Mouse (Mus musculus) frontal cortex, postnatal 10 days (tissue): Measurements from ENCODE around the gene Sinhcaf.
"Not testable (repeated sequence)": the region's sequence is repeated elsewhere in the genome, so short reads cannot be mapped to it uniquely, and the experiment has no call there.

Experiments used
- DNase-seq, 2 experiments: peaks; one replicate each; pipeline ENCODE4 v3.0.0; 2022; ENCODE audit warnings: low spot score in 2 of 2, mixed read lengths in 1 of 2

The Sinhcaf gene

DNA sequence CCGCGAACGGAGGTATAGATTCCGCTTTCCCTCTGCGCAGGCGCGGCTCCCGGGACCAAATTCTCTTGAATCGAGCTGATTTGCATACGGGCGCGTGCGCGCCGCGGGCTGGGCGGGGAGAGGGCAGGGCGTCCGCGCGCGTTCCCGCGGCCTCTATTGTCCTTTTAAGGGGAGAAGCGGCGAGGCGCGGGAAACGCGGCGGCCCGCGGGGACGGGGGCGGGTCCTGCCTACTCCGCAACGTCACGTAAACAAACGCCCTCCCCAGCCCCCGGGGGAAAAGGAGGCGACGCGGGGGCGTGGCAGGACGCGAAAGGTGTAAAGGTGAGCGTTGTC, at the start of gene Sinhcaf:
Gene Sinhcaf (minus strand): TSS at position 59 of the 334 bp plus-strand sequence.
- peak; percentile 88 to 92 for DNase-seq

GRCm38 (mm10) chr6:148994327-148994999, 48.2 kb upstream of the Sinhcaf start:
- DNase-seq: no peak

DNA sequence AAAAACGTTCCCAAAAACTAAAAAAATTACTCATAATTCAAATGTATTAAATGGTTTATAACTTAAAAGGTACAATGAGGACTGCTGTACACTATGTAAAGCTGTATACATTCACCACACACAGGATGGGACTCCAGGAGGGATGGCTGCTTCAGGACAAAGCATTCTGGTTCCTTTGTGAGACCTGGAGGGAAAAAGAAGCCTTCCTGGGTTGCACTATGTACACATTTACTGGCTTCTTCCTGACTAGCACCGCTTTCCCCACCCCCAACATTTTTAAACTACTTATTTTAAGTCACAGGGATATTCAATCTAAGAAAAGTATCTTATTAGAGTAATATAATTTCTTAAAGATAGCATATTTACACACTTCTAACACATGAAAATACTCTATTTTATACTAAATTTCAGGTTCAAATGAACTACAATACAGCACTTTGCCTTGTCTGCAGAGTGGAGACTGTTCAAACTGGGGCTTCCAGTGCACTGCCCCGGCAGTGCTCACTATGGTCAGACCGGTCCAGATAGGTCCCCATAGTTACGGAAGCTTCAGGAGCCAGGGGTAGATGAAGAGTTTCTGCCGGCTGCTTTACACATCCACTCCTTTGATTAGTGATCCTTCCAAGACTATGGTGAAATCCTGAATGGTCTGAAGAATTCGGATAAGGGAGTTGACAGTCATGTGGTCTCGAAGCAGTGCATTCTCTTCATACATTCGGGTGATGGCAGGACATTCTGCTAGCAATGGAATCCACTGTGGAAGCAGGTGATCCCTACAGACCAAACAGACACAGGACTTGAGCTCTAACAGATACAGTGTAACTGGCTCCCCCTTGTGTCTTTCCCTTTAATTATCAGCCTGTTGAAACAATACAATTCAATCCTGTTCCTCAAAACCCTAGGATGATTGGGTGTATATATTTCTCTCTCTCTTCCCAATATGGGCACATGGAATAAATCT, 47.1 kb upstream of the Sinhcaf start:
- no peak for DNase-seq

DNA sequence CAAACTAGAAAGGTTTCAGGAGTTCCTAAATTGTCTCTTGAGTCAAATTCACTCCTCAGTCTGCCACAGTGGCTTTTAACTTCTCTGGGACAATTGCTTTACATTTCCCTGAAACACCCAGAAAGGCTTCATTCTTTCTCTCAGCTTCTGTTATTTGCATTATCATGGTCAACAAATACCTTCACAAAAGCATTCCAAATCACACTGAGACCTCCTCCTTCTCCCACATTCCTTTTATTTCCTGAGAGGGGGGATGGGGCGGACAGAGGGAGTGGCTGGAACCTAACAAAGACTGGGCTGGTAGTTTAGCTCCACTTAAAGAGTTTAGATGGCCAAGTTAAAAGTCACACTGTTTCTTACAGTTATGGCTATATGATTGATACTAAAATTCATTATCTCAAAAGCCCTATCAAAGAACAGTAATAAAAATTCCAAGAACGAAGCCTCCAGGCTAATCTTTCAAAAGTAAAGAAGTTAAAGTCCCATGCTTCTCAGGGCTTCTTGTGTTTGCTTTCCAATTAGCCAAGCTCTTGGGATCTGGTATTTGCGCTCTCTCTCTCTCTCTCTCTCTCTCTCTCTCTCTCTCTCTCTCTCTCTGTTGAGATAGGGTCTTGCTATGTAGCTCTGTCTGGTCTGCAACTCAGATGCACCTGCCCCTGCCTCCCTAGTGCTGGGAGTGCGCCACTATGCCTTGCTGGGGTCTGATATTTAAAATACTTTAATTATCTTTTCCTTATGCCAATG, 46.3 kb upstream of the Sinhcaf start:
- DNase-seq: no peak

DNA sequence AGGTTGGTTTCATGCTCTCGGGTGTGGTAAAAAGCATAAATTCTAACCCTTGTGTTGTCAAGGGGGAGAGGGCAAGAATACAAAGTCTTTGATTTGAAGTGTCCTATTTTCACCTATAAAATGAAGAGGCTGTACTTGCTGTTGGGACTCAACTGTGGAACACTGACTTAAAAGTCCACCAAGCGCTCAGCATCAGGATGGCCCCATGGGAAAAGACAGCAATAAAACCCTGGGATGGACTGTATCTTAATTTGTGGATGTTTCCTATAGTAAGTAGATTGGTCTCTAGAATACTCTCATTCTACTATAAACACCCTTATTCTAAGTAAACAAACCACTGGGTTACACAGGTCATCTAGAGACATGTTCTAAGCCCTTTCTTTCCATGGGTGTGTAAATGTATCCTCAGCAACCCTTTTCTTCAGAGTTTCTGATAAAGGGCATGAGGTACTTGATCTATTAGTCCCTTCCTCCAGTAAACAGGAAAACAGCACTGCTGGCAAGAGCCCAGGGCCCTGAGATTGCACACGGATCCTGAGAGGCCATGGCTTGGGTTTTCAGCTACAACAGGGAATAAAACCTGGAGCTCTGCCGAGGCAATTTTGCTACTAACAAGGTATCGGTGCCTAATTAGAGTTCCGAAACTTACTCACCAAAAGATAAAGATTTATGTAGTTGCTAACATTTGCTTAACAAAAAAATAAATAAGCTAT, 45.5 kb upstream of the Sinhcaf start:
- DNase-seq: no peak

- not testable (repeated sequence) for DNase-seq
Measured at GRCm38 (mm10) chr6:148989792-148990491, 43.7 kb upstream of the Sinhcaf start.

DNA sequence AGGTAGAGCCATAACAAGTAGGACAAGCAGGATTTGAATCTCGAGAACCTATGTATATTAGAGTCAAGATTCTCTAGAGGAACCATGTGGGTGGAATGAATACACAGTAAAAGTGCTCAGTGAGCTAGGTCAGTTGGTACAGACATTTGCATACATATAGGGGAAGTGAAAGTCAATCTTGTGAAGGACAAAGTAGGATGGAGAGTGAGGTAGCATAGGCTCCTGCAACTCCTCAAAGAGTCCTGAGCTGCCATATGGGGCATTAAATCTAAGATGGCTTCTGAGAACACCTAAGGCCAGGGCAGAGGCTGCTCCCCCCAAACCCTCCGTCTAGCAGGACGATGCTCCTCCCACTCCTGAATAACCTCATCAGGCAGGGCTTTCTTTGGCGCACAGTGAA, 39.7 kb upstream of the Sinhcaf start:
- no peak for DNase-seq

DNA sequence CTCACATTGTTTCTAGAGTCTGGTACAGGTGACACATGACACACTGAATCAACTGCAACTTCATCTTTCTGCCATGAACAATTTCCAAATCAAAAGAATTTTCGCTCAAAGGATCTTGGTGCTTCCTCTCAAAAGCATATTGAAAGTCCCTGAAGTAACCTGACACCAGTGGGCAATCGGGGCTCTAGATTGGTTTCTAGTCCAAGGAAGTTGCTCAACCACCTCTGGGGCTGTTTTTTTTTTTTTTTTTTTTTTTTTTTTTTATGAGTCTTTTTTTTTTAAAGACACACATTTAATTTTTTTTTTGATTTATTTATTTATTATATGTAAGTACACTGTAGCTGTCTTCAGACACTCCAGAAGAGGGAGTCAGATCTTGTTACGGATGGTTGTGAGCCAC, 34.2 kb upstream of the Sinhcaf start:
- DNase-seq: no peak

DNA sequence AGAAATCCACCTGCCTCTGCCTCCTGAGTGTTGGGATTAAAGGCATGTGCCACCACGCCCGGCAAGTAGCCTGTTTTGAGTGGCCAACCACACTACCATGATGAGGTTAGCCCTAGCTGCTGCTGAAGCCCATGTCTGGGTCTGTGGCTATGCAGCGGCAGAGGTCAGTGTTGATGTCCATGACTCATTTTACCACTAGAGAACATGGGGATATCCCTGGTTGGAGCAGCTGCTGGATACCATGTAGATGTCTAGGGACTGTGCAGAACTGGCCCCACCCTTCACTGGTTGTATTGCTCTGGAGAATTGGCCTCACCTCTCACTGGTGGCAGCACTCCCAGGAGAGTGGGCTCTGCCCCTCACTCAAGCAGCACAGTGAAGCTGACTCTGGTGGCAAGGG, 28.8 kb upstream of the Sinhcaf start:
- DNase-seq: no peak

- DNase-seq: no peak
Measured at GRCm38 (mm10) chr6:148972891-148973290, 26.6 kb upstream of the Sinhcaf start.

GRCm38 (mm10) chr6:148972059-148972848, 26.0 kb upstream of the Sinhcaf start:
- no peak for DNase-seq

DNA sequence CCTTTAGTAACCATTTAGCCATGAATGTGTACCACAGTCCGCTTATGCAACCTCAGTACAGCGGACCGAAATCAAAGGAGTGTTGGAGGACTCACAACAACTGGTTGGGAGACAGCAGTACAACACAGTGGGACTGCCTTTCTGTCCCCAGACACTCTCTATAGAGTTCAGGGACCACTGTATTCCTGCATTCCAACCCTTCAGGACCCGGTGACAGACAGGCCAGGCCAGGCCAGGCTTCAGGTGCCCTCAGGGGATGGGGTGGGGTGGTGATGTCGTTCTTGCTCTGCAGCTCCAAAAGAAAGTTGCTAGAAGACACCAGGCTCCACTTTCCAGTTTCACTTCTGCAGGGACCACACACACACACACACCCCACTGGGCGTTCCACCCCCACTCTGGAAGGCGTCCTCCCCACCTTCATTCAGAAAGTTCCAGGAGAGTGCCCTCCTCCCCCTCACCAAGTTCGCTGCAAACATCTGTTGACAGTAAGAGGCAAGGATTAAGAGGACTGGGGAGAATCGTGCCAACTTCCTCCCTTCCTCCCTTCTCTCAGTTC, 25.2 kb upstream of the Sinhcaf start:
- no peak for DNase-seq

DNA sequence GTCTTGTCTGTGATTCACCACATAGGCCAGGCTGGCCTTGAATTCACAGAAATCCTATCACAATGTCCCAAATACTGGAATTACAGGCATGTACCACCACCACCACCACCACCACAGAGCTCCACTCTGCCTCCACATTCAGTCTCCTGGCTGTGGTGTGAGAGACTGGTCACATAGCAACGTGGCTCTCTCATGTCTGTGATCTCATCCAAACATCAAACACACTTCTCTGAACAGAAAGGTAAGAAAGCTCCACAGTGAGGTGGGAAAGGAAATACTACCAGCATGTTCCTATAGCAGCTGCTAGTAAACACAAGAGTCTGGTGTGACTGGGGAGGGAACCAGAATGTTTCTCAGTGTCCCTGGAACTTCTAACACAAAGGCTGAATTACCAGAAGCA, 15.0 kb upstream of the Sinhcaf start:
- no peak for DNase-seq

GRCm38 (mm10) chr6:148959540-148960238, 13.4 kb upstream of the Sinhcaf start:
- no peak for DNase-seq

GRCm38 (mm10) chr6:148958712-148959111, 12.4 kb upstream of the Sinhcaf start:
- no peak for DNase-seq

DNA sequence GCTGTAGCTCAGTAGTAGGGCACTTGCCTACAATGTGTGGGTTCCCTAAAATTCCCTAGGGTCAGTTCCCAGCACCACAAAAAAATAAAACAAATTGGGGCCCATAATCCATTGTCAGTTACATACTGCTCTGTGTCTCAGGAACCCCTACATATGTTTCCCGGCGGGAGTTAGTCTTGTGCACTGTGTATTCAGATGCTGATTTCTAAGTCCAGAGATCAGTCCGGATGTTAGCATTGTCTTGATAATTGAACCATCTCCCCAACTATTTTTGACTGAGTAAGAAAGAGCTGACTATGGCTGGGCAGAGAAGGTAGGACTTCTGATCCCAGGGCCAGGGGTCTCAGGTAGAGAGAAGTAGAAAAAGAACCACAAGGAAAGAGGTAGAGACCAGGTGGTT, 10.8 kb upstream of the Sinhcaf start:
- no peak for DNase-seq

DNA sequence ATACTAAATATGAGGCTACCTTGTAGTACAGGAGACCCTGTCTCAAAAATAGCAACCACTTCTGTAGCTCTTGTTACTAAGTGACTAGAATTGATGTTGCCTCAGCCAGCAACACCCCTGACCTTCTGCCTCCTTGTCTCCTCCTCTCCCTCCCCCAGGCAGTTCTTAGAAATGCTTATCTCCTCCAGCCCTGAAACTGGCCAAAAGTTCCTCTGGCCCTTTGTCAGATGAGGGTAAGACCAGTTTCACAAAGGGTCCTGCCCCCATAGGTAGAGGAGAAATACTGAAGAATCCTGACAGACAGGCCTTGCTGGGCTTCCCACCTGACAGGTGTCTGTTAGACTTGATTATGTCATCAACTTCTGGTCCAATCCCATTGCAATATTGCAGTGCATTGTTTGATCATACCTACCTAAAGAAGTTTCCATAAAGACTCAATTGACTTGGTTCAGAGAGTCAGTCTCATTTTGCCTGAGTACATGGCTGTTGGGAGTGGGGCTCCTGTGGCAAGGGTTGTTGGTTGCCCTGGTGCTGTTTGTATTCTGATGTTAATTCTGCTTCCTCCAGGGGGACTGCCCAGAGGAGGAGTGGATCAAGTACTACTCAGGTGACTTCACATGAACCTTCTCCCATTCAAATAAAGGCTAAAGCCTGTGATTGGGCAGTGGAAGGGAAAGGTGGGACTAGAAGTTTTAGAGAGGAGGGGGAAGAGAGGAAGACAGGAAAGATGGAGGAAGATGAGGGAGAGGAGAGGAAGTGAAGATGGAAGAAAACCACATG, 9.6 kb upstream of the Sinhcaf start:
- DNase-seq: no peak

DNA sequence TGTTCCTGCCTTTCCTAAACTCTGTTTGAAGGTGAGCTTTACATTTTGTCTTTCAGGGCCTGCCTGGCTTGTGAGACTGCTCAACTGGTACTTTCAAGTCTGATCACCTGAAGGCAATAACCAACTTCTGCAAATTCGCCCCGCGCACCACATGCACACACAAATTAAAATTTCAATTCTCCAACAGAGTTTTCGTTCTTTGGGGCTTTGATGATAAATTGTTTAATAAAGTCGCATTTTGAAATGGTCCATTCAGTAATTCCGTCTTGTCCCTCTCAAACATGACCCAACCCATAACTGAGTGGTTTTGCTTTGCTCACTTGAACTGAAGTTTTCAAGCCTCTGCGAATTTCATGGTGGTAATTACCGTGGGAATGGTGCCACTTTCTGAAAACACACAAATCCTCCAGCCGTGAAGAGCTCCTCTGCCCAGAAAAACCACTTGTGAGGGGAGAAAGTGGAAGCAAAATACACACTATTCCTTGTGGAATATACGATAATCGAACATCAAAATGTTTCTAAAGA, 676 bp upstream of the Sinhcaf start:
- DNase-seq: no peak
